Mouse (Mus musculus) gastrocnemius, postnatal 10 days (tissue): ENCODE measurements around the gene Spin2g. TPM values are rescaled to one million over a fixed set of nuclear protein-coding genes. Genes with fewer than 3 reads are reported as not detected.
"Not testable (repeated sequence)": the region's sequence is repeated elsewhere in the genome, so short reads cannot be mapped to it uniquely, and the experiment has no call there.

Source experiments
- DNase-seq: peaks from one replicate; pipeline ENCODE4 v3.0.0; 2021; ENCODE audit warnings: mixed read lengths
- long read RNA-seq, 2 experiments: library from polyadenylated mRNA; stranded (forward); transcript quantifications; one replicate each; pipeline ENCODE4 v2.0.0; 2021
- total RNA-seq, 2 experiments: library from RNA; stranded (reverse); gene quantifications; 2 replicates each; pipeline ENCODE4 v1.2.3; 2021

Gene Spin2g
- total RNA-seq: not detected
- long read RNA-seq, experiment 1: 0 reads
- long read RNA-seq, experiment 2: 0 reads

GRCm38 (mm10) chrX:34238633-34239032 lies at the start of gene Spin2g:
Gene Spin2g (minus strand): TSS chrX:34238733.
- DNase-seq: not testable (repeated sequence)

Other genes starting within 250 kb of the Spin2g start
- not detected for gene Btbd35f9, start 77.2 kb downstream of the Spin2g start, total RNA-seq
- not detected for gene Btbd35f8, start 211.8 kb upstream of the Spin2g start, total RNA-seq